Mouse (Mus musculus) kidney, adult 2 months (tissue): ENCODE measurements at regions not wholly inside any gene's neighbourhood (a gene's known extent, or its start where the extent isn't known, plus 50 kb on each side); places are given as distances from the start of the nearest gene placed in this dataset.

Experiments used
- DNase-seq: peaks from one replicate; pipeline ENCODE4 v3.0.0; 2021
- H3K27ac ChIP-seq: fragments of 200-500 bp; 2 replicates; pipeline ENCODE4 v1.5.1; 2012; ENCODE audit warnings: low read depth, low read length, control low read depth, inconsistent platforms; ENCODE audit not compliant: insufficient read depth
- H3K27me3 ChIP-seq: fragments of 200-500 bp; replicated peaks from 2 replicates; pipeline ENCODE4 v1.6.1; 2012; ENCODE audit warnings: mild to moderate bottlenecking, moderate library complexity, low read length, inconsistent platforms; ENCODE audit not compliant: control insufficient read depth, insufficient read depth
- H3K36me3 ChIP-seq: fragments of 200-500 bp; 2 replicates; pipeline ENCODE4 v1.6.1; 2012; ENCODE audit warnings: mild to moderate bottlenecking, moderate library complexity, low read length, inconsistent platforms; ENCODE audit not compliant: control insufficient read depth, insufficient read depth
- H3K4me1 ChIP-seq: fragments of 200-500 bp; 2 replicates; pipeline ENCODE4 v1.6.1; 2011; ENCODE audit warnings: low read length; ENCODE audit not compliant: control insufficient read depth, insufficient read depth
- H3K4me3 ChIP-seq: fragments of 200-500 bp; 2 replicates; pipeline ENCODE4 v1.5.1; 2011; ENCODE audit warnings: mild to moderate bottlenecking, low read depth, low read length, control low read depth; ENCODE audit not compliant: insufficient read depth
- CTCF ChIP-seq: fragments of 200-500 bp; conservative IDR thresholded peaks from 2 replicates; pipeline ENCODE4 v1.5.1; 2011; ENCODE audit warnings: low read depth, mild to moderate bottlenecking, control low read depth, low read length, moderate library complexity, mixed read lengths; ENCODE audit not compliant: insufficient read depth, insufficient read length
- POLR2A ChIP-seq: fragments of 200-500 bp; IDR thresholded peaks from one replicate; pipeline ENCODE4 v1.6.1; 2011; ENCODE audit warnings: low read depth, low read length, control low read depth
- WGBS: fragments of 180-500 bp; shearing (Covaris S2); methylation state at CpG from one replicate; pipeline ENCODE4 v1.1.7; 2018; 5-methylcytosine and 5-hydroxymethylcytosine counted together

DNA sequence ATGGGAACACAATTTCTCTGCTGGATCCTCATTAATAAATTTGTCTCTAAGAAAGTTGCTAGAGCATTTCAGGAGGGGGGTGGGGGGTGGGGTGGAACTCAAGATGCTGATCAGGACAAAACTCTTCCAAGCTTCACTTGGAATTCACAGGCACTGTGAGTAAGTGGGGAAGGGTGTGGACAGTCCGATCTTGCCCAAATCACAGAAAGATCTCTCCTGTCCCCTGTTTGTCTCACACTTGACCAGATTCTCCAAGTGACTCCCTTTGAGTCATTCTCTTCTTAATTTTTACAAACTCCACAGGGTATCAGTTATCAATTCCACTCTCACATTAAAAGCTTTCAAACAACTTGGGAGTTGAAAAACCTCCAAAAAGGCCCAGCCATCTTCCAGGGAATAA, 58.1 kb upstream of the Mocs2 start:
- no peaks in the 10 kb centered on the region for H3K27me3 ChIP-seq
- WGBS = 85% methylated on average over 1 of the region's 1 CpGs
- H3K36me3 ChIP-seq = no peaks in the 10 kb centered on the region
- no peak overlapping the region for H3K27ac ChIP-seq
- H3K4me1 ChIP-seq = no peaks in the 10 kb centered on the region
- no peak overlapping the region for H3K4me3 ChIP-seq
- DNase-seq = no peak
- TF ChIP-seq POLR2A (no peak), CTCF (no peak)

DNA sequence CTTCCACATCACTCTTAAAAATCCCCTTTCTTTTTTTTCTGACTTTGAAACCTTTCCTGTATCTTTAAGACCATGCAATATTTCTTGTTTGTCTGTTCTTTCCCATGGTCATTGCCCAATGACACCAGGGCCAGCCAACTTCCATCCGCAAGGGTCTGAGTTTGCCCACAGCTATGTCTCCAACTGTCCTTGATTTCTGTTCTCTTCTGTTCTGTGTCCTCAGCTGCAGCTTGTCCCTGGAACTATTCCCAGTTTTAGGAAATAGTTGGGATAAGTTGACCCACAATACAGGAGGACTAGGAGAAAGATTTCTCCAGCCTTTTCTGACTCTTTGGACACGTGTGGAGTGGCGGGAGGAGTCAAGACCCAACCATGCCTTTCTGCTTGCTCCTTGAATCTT, 57.1 kb upstream of the Mocs2 start:
- no peaks in the 10 kb centered on the region for H3K36me3 ChIP-seq
- DNase-seq = no peak
- no peak overlapping the region for H3K4me3 ChIP-seq
- TF ChIP-seq POLR2A = no peak
- TF ChIP-seq CTCF = no peak
- H3K27me3 ChIP-seq = no peaks in the 10 kb centered on the region
- H3K27ac ChIP-seq = no peak overlapping the region
- H3K4me1 ChIP-seq = no peaks in the 10 kb centered on the region
- WGBS = 81% methylated on average over 3 of the region's 3 CpGs
